Mouse (Mus musculus) liver, embryonic 14 days (tissue): Measurements from ENCODE around the gene Pask. TPM values are rescaled to one million over a fixed set of nuclear protein-coding genes. Genes with fewer than 3 reads are reported as not detected.

Source experiments
- polyA plus RNA-seq: library from polyadenylated mRNA; depleted of rRNA; stranded (reverse); fragments of >200 nt; gene quantifications from 2 replicates; pipeline ENCODE4 v1.2.3, GENCODE M21; 2012; rRNA removed

The Pask gene
- polyA plus RNA-seq, result 6.2 and 6.8 TPM in 2 replicates

GRCm38 (mm10) chr1:93342648-93343503 is at the start of gene Pask, which contains the start of gene Ppp1r7:
Pask (minus strand) TSS chr1:93343482.
Ppp1r7 (plus strand) TSS chr1:93342854.

GRCm38 (mm10) chr1:93373665-93374064 is 30.4 kb upstream of the Pask start, which contains the start of gene Ano7:
Ano7 (plus strand) TSS chr1:93373930.

GRCm38 (mm10) chr1:93305581-93306337 is 37.5 kb downstream of the Pask start, which contains the start of gene Mterf4:
Mterf4 (minus strand) TSS chr1:93305915.

Other genes starting within 250 kb of the Pask start
- 0.05 and 0.10 TPM in 2 replicates for gene Kif1a, start 241.5 kb downstream of the Pask start, polyA plus RNA-seq
- gene Agxt, start 208.2 kb downstream of the Pask start, polyA plus RNA-seq, result 2.5 and 2.9 TPM in 2 replicates
- 0.12 TPM in 2 replicates for gene 2310007B03Rik, start 182.5 kb downstream of the Pask start, polyA plus RNA-seq
- 0.01 TPM in 2 replicates for gene Crocc2, start 174.8 kb downstream of the Pask start, polyA plus RNA-seq
- 0.29 and 0.31 TPM in 2 replicates for gene Sned1, start 107.6 kb downstream of the Pask start, polyA plus RNA-seq
- gene Mterf4, start 37.6 kb downstream of the Pask start, polyA plus RNA-seq, result 7.2 and 7.7 TPM in 2 replicates
- gene Ppp1r7, start 628 bp downstream of the Pask start, polyA plus RNA-seq, result 7.4 and 9.4 TPM in 2 replicates
- gene Ano7, start 30.4 kb upstream of the Pask start, polyA plus RNA-seq, result 0.08 and 0.17 TPM in 2 replicates
- gene Hdlbp, start 135.3 kb upstream of the Pask start, polyA plus RNA-seq, result 45.4 and 51.7 TPM in 2 replicates
- gene Farp2, start 168.6 kb upstream of the Pask start, polyA plus RNA-seq, result 0.69 and 0.77 TPM in 2 replicates